Mouse (Mus musculus) lung, adult 2 months (tissue): ENCODE measurements around the gene Gm44805.

ENCODE experiments used
- CTCF ChIP-seq: fragments of 200-500 bp; IDR thresholded peaks from 2 replicates; pipeline ENCODE4 v1.5.1; 2011; ENCODE audit warnings: mild to moderate bottlenecking, low read length, control low read depth; ENCODE audit not compliant: insufficient read depth
- POLR2A ChIP-seq: fragments of 200-500 bp; IDR thresholded peaks from 2 replicates; pipeline ENCODE4 v1.6.1; 2011; ENCODE audit warnings: low read depth, mild to moderate bottlenecking, control low read depth, low read length, borderline replicate concordance; ENCODE audit errors: extremely low read depth

- TF ChIP-seq CTCF: no peak
- no peak for TF ChIP-seq POLR2A
Observed at GRCm38 (mm10) chr7:19622241-19622640, 59.0 kb downstream of the Gm44805 start.
